Mouse (Mus musculus) kidney, adult 8-10 months (tissue): Measurements from ENCODE around the gene Fbxw7.

Experiments used
- DNase-seq, 2 experiments: peaks; one replicate each; pipeline ENCODE4 v3.0.0; 2022

The Fbxw7 gene

GRCm38 (mm10) chr3:84906528-84906927 is 91.5 kb downstream of the Fbxw7 start:
- DNase-seq, result peak in 1 of 2 experiments; percentile 24

GRCm38 (mm10) chr3:84914284-84914683 is 99.2 kb downstream of the Fbxw7 start:
- no peak for DNase-seq

- no peak for DNase-seq
Observed at GRCm38 (mm10) chr3:84917903-84918679, 103.0 kb downstream of the Fbxw7 start.

- DNase-seq, result peak; percentile 31 to 45
Observed at GRCm38 (mm10) chr3:84921704-84922420, 106.8 kb downstream of the Fbxw7 start.

- no peak for DNase-seq
Observed at GRCm38 (mm10) chr3:84923256-84923655, 108.2 kb downstream of the Fbxw7 start.

GRCm38 (mm10) chr3:84923670-84924069 is 108.6 kb downstream of the Fbxw7 start:
- DNase-seq, result no peak

GRCm38 (mm10) chr3:84925229-84925628 is 110.2 kb downstream of the Fbxw7 start:
- DNase-seq, result no peak

GRCm38 (mm10) chr3:84926140-84926539 is 111.1 kb downstream of the Fbxw7 start:
- DNase-seq, result peak; percentile 30 to 46

GRCm38 (mm10) chr3:84927168-84927794 is 112.2 kb downstream of the Fbxw7 start:
- DNase-seq, result no peak

GRCm38 (mm10) chr3:84927901-84928300 is 112.8 kb downstream of the Fbxw7 start:
- DNase-seq, result no peak

GRCm38 (mm10) chr3:84929171-84929570 is 114.1 kb downstream of the Fbxw7 start:
- DNase-seq, result no peak

- DNase-seq, result no peak
Observed at GRCm38 (mm10) chr3:84930683-84931082, 115.6 kb downstream of the Fbxw7 start.

GRCm38 (mm10) chr3:84935729-84936128 is 120.7 kb downstream of the Fbxw7 start:
- no peak for DNase-seq

- no peak for DNase-seq
Observed at GRCm38 (mm10) chr3:84936252-84936651, 121.2 kb downstream of the Fbxw7 start.

GRCm38 (mm10) chr3:84936956-84937355 is 121.9 kb downstream of the Fbxw7 start:
- DNase-seq, result no peak

GRCm38 (mm10) chr3:84937360-84938355 is 122.6 kb downstream of the Fbxw7 start:
- DNase-seq, result no peak

GRCm38 (mm10) chr3:84944933-84945332 is 129.9 kb downstream of the Fbxw7 start:
- DNase-seq, result no peak

GRCm38 (mm10) chr3:84946381-84946780 is 131.3 kb downstream of the Fbxw7 start:
- no peak for DNase-seq

- DNase-seq, result no peak
Observed at GRCm38 (mm10) chr3:84949387-84949786, 134.3 kb downstream of the Fbxw7 start.

- DNase-seq, result no peak
Observed at GRCm38 (mm10) chr3:84951698-84952097, 136.6 kb downstream of the Fbxw7 start.

- DNase-seq, result peak; percentile 39 to 67
Observed at GRCm38 (mm10) chr3:84952135-84952534, 137.1 kb downstream of the Fbxw7 start.

GRCm38 (mm10) chr3:84952585-84953187 is 137.6 kb downstream of the Fbxw7 start:
- DNase-seq, result no peak
